Mouse (Mus musculus) embryonic stem cell, embryonic (primary cell): ENCODE measurements at regions not wholly inside any gene's neighbourhood (a gene's known extent, or its start where the extent isn't known, plus 50 kb on each side); places are given as distances from the start of the nearest gene placed in this dataset.

Experiments
- CTCF ChIA-PET, 4 experiments: fragments of 300-600 bp in 2 of 4; fragments of 350-600 bp in 2 of 4; sonication (Branson Sonifier 250); formaldehyde crosslinking; loops; one replicate each; lab custom pipeline; 2022; ENCODE audit warnings: inconsistent platforms in 2 of 4; lab: Charles Lee
- POLR2A ChIA-PET, 4 experiments: fragments of 300-600 bp in 2 of 4; fragments of 350-600 bp in 2 of 4; sonication (Branson Sonifier 250); formaldehyde crosslinking; loops; one replicate each; lab custom pipeline; 2022; ENCODE audit warnings: antibody characterized with exemption in 4 of 4, inconsistent platforms in 1 of 4; lab: Charles Lee

GRCm38 (mm10) chr1:169802053-169802830 lies 54.8 kb upstream of the Rgs4 start:
- ChIA-PET CTCF (no interaction called here), POLR2A (interaction anchor here in 1 of 4 experiments (0.6 kb wide), 1 partner anchor 491 kb away, joined by 3 read pairs; no protein-coding TSS in a partner anchor)
